Mouse (Mus musculus) forebrain, postnatal 0 days (tissue): Measurements from ENCODE around the gene Rgs11. TPM values are rescaled to one million over a fixed set of nuclear protein-coding genes. Genes with fewer than 3 reads are reported as not detected.
"Not testable (repeated sequence)": the region's sequence is repeated elsewhere in the genome, so short reads cannot be mapped to it uniquely, and the experiment has no call there.

Experiments
- ATAC-seq: fragments of 200-750 bp; cut with Nextera tagmentation; 2 replicates; pipeline ENCODE4 v1.8.0; 2017; ENCODE audit warnings: mild to moderate bottlenecking, moderate library complexity
- DNase-seq: peaks from one replicate; pipeline ENCODE4 v3.0.0-alpha.2; 2015
- H3K27ac ChIP-seq: fragments of 300-500 bp; sonication (generic); 2 replicates; pipeline ENCODE4 v1.5.1; 2014; ENCODE audit warnings: low read depth, mild to moderate bottlenecking, antibody characterized with exemption, low read length, moderate library complexity, mixed read lengths
- H3K27me3 ChIP-seq: fragments of 300-500 bp; sonication (generic); 2 replicates; pipeline ENCODE4 v1.6.1; 2014; ENCODE audit warnings: mild to moderate bottlenecking, low read length, mixed read lengths; ENCODE audit not compliant: insufficient read depth
- H3K36me3 ChIP-seq: fragments of 300-500 bp; sonication (generic); 2 replicates; pipeline ENCODE4 v1.6.1; 2014; ENCODE audit warnings: mild to moderate bottlenecking, moderate library complexity; ENCODE audit not compliant: insufficient read depth
- H3K4me1 ChIP-seq: fragments of 300-500 bp; sonication (generic); 2 replicates; pipeline ENCODE4 v1.6.1; 2014; ENCODE audit warnings: antibody characterized with exemption; ENCODE audit not compliant: insufficient read depth
- H3K4me2 ChIP-seq: fragments of 300-500 bp; sonication (generic); 2 replicates; pipeline ENCODE4 v1.6.1; 2014; ENCODE audit warnings: low read depth, mild to moderate bottlenecking, moderate library complexity
- H3K4me3 ChIP-seq: fragments of 300-500 bp; sonication (generic); 2 replicates; pipeline ENCODE4 v1.5.1; 2014; ENCODE audit warnings: low read depth, low read length, mixed read lengths
- H3K9ac ChIP-seq: fragments of 300-500 bp; sonication (generic); 2 replicates; pipeline ENCODE4 v1.6.1; 2014; ENCODE audit warnings: mild to moderate bottlenecking
- H3K9me3 ChIP-seq: fragments of 300-500 bp; sonication (generic); 2 replicates; pipeline ENCODE4 v1.6.1; 2016; ENCODE audit warnings: low read length
- CTCF ChIP-seq: sonication (generic); IDR thresholded peaks from 2 replicates; pipeline ENCODE4 v1.5.1; 2016; ENCODE audit warnings: antibody characterized with exemption, control low read depth, low read depth
- WGBS: fragments of 180-500 bp; shearing (Covaris S2); extraction: QIAGEN DNeasy Blood & Tissue Kit; methylation state at CpG from one replicate; pipeline ENCODE4 v1.1.7; 2014; 5-methylcytosine and 5-hydroxymethylcytosine counted together
- polyA plus RNA-seq: library from polyadenylated mRNA; unstranded; fragments of >200 nt; fragmentation: Nextera tagmentation; extraction: Ambion mirVana; gene quantifications from 2 replicates; pipeline ENCODE4 v1.2.1, GENCODE M21; 2015
- total RNA-seq: library from RNA; depleted of rRNA; stranded (reverse); fragments of >200 nt; gene quantifications from 2 replicates; pipeline ENCODE4 v1.2.3, GENCODE M21; 2014

Rgs11 gene
- total and polyA plus RNA-seq, 2 experiments from 2014 or later, result 12.5 to 17.1 TPM

DNA sequence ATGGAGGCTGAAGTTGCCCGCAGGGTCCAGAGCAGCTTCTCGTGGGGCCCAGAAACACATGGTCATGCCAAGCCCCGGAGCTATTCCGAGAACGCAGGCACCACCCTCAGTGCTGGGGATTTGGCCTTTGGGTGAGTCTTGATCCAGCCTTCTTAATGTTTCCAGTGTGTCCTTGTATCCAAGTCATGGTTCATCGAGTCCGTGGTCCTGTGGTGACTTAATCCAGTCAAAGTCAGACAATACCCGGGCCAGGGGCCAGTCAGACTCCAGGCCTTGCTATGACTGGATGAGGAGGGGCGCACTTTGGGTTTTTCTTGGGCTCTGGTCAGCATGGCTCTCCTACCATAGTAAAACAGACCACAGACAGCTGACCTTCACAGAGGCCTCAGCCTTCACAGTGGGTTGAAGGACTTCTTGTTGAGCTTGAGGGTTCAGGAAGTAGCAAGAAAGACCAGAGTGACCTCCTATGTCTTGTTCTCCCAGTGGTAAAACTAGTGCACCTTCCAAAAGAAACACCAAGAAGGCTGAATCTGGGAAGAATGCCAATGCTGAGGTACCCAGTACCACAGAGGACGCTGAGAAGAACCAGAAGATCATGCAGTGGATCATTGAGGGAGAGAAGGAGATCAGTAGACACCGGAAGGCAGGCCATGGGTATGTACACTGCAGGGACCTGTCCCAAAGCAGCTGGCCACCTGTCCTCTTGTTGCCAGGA is 14.5 kb upstream of the Rgs11 start:
- H3K27me3 ChIP-seq, result no peaks in the 10 kb centered on the region

DNA sequence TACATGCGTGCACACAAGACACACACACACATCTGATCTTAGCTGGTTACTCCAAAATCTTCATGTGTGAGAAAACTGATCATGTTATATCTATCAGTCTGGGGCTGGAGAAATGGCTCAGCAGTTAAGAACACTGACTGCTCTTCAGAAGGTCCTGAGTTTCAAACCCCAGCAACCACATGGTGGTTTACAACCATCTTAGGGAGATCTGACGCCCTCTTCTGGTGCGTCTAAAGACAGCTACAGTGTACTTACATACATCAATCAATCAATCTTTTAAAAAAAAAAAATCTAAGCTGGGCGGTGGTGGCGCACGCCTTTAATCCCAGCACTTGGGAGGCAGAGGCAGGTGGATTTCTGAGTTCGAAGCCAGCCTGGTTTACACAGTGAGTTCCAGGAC is 11.3 kb upstream of the Rgs11 start:
- 93% methylated on average over 7 of the region's 7 CpGs for WGBS
- not testable (repeated sequence) for H3K27me3 ChIP-seq, H3K9ac ChIP-seq, DNase-seq, H3K27ac ChIP-seq, H3K4me2 ChIP-seq, H3K4me3 ChIP-seq, H3K4me1 ChIP-seq, ATAC-seq, H3K9me3 ChIP-seq
- H3K36me3 ChIP-seq, result peaks cover 86% of the 10 kb centered on the region

More for the DNA sequence above, 14.5 kb upstream of the Rgs11 start:
- no peak overlapping the region for H3K9ac ChIP-seq
- ATAC-seq (no peak), DNase-seq (no peak)
- H3K4me1 ChIP-seq, result no peaks in the 10 kb centered on the region
- 93% methylated on average over 11 of the region's 11 CpGs for WGBS
- H3K36me3 ChIP-seq, result peaks cover 79% of the 10 kb centered on the region
- H3K9me3 ChIP-seq, result no peaks in the 10 kb centered on the region
- H3K4me2 ChIP-seq, result no peak overlapping the region
- H3K27ac ChIP-seq, result no peak overlapping the region
- H3K4me3 ChIP-seq, result no peak overlapping the region
- TF ChIP-seq CTCF, result no peak

DNA sequence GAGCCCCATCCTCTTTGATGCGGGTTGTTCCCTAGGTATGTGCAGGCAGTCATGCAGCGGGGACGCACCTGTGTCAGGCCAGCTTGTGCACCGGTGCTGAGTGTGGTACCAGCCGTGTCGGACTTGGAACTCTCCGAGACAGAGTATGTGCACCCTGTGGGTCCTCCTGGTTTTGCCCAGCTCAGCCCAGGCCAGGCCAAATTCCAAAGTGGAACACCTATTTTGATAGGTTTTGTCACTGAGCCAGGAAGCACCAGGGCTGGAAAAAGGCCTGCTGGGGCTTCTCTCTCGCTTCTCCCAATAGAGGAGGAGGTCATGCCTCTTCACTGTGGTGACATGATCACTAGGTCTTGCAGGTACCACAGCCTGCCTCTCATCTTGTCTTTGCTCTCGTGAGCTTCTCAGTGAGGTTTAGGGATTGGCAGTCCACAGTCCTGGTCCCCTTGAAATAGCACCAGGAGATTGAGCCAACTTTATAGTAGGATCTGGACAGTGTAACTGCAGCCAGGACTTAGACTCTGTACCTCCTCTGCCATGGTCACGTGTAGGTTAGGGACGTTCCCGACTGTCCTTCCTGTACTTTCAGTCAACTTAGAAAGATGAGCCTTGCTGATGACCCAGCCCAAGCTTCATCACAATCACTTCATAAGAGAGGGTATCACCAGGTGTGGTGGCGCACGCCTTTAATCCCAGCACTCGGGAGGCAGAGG is 10.1 kb upstream of the Rgs11 start:
- Histone ChIP-seq H3K27me3 (no peaks in the 10 kb centered on the region), H3K4me2 (no peak overlapping the region), H3K27ac (no peak overlapping the region), H3K4me1 (no peaks in the 10 kb centered on the region), H3K9ac (no peak overlapping the region), H3K36me3 (peaks cover 86% of the 10 kb centered on the region), H3K4me3 (no peak overlapping the region), H3K9me3 (no peaks in the 10 kb centered on the region)
- ATAC-seq (no peak), DNase-seq (no peak)
- 96% methylated on average over 15 of the region's 15 CpGs for WGBS
- no peak for TF ChIP-seq CTCF

DNA sequence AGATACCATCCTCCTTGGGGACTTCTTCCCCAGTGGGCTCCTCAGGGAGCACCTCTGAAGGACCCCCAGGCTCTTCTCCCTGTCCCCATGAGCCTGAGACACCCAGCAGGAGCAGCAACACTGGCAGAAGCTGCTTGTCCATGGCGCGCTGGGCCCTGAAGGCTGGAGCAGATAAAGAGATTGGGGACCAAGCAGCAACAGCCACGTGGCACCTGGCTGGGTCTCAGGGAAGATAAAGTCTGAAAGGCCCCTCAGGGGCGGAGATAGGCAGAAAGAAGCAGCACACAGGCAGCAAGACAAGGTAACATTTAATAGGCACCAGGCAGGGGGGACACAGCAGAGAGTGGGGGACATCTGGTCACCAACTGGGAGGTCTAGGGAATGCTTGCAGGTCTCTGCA is 3.9 kb upstream of the Rgs11 start, which contains the start of gene Pdia2:
Gene Pdia2, minus strand, starts transcription at position 196 of the 400 bp plus-strand sequence.
- 80% methylated on average over 4 of the region's 4 CpGs for WGBS
- Histone ChIP-seq H3K9me3 (no peaks in the 10 kb centered on the region), H3K27me3 (peaks cover 19% of the 10 kb centered on the region), H3K27ac (no peak within 1 kb of the TSS), H3K4me3 (no peak within 1 kb of the TSS), H3K4me1 (peaks cover 12% of the 10 kb centered on the region), H3K4me2 (peak within 1 kb of the TSS; percentile 94), H3K9ac (no peak within 1 kb of the TSS), H3K36me3 (peaks cover 39% of the 10 kb centered on the region)
- DNase-seq (no peak), ATAC-seq (no peak)
- no peak for TF ChIP-seq CTCF

DNA sequence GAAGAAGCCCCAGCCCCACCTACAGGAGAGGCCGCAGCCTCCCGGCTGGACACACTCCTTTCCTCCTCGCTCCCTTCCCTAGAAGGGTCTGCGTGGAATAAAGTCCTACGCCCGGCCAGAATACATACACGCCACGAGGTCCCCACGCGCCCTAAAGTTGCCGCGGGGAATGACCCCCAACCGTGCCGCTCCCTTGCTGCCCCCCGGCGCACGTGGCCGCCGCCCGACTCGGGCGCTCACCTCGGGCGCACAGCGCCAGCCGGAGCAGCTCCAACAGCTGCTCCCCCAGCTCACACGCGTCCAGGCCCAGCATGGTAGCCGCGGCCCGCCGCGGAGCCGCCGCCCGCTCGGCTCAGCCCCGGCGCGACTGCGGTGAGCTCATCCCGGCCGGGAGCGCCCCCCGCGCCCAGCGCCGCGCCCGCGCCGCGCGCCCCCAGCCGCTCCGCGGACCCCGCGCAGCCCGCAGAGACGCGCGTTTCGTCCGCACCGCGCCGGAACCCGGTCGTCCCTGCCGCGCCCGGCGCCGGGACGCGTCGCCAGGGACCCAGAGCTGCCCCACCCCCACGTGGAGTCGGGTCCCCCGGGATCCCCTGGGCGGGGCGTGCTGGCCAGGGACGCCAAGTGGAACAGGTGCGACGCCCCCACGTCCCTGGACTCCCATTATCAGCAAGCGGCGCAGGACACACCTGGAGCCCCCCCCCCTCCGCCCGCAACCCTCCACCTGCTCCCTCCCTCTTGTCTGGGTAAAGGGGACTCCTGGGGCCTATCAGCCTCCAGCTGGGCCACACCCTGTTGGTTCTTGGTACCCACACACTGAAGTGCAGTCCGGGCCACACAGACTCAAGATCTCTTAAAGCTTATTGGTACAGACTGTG is 1.7 kb upstream of the Rgs11 start:
- DNase-seq (peak; percentile 43), ATAC-seq (peak; percentile 76)
- WGBS, result 2% methylated on average over 74 of the region's 92 CpGs
- Histone ChIP-seq H3K36me3 (peaks cover 19% of the 10 kb centered on the region), H3K4me3 (peak overlapping the region; percentile 57), H3K27ac (no peak overlapping the region), H3K4me2 (peak overlapping the region; percentile 94), H3K27me3 (peaks cover 19% of the 10 kb centered on the region), H3K4me1 (peaks cover 12% of the 10 kb centered on the region), H3K9ac (peak overlapping the region; percentile 67), H3K9me3 (no peaks in the 10 kb centered on the region)
- TF ChIP-seq CTCF, result no peak

DNA sequence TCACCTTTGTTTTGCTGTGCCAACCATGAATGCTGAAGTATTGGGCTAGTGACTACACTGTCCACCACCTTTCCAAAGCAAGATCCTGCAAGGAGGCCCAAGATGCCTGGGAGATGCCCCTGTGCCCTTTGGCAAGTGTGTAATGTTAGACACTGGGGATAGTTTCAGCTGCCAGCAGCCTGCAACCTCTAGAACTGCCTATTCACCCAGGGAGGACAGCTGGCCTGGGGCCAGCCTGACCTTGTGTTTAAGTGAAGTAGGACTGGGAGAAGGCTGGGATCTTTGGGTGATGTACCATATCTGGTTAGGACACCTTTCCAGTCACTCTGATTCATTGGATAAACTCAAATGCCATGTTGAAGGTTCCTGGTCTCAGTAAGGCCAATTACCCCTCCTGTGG is 753 bp upstream of the Rgs11 start:
- Histone ChIP-seq H3K4me1 (peaks cover 12% of the 10 kb centered on the region), H3K9ac (no peak overlapping the region), H3K36me3 (peaks cover 10% of the 10 kb centered on the region), H3K27ac (no peak overlapping the region), H3K27me3 (peaks cover 19% of the 10 kb centered on the region), H3K4me2 (0 out of 2 replicates have a peak overlapping the region, but pooled peaks have one; percentile 94), H3K9me3 (no peaks in the 10 kb centered on the region), H3K4me3 (no peak overlapping the region)
- ATAC-seq (no peak), DNase-seq (no peak)
- no peak for TF ChIP-seq CTCF
